Mouse (Mus musculus) hindbrain, embryonic 13.5 days (tissue): ENCODE data around the gene Agap3. TPM values are rescaled to one million over a fixed set of nuclear protein-coding genes. Genes with fewer than 3 reads are reported as not detected.

Source experiments
- polyA plus RNA-seq: library from polyadenylated mRNA; unstranded; fragments of >200 nt; fragmentation: Nextera tagmentation; extraction: Ambion mirVana; gene quantifications from 2 replicates; pipeline ENCODE4 v1.2.1, GENCODE M21; 2015

The Agap3 gene
- polyA plus RNA-seq, 1 experiment from 2014 or later = 50.3 TPM

Other genes with a start within 250 kb of the Agap3 start
- gene Kcnh2, start 100.6 kb upstream of the Agap3 start, polyA plus RNA-seq = 12.8 and 14.2 TPM in 2 replicates
- gene Nos3, start 87.4 kb upstream of the Agap3 start, polyA plus RNA-seq = 9.8 and 10.2 TPM in 2 replicates
- 0.57 and 0.93 TPM in 2 replicates for gene Atg9b, start 60.0 kb upstream of the Agap3 start, polyA plus RNA-seq
- 45.7 and 48.7 TPM in 2 replicates for gene Abcb8, start 58.5 kb upstream of the Agap3 start, polyA plus RNA-seq
- 0.94 and 1.3 TPM in 2 replicates for gene Asic3, start 38.8 kb upstream of the Agap3 start, polyA plus RNA-seq
- gene Cdk5, start 28.6 kb upstream of the Agap3 start, polyA plus RNA-seq = 104 and 106 TPM in 2 replicates
- gene Slc4a2, start 28.3 kb upstream of the Agap3 start, polyA plus RNA-seq = 22.5 and 28.5 TPM in 2 replicates
- 88.1 and 96.1 TPM in 2 replicates for gene Fastk, start 6.9 kb upstream of the Agap3 start, polyA plus RNA-seq
- 51.9 and 57.4 TPM in 2 replicates for gene Tmub1, start 4.3 kb upstream of the Agap3 start, polyA plus RNA-seq
- gene Gbx1, start 75.0 kb downstream of the Agap3 start, polyA plus RNA-seq = 4.6 and 5.1 TPM in 2 replicates
- 0.16 and 0.49 TPM in 2 replicates for gene Asb10, start 88.8 kb downstream of the Agap3 start, polyA plus RNA-seq
- gene 4931409K22Rik, start 104.6 kb downstream of the Agap3 start, polyA plus RNA-seq = 0.12 and 0.19 TPM in 2 replicates
- gene Abcf2, start 125.3 kb downstream of the Agap3 start, polyA plus RNA-seq = 91.6 and 92.3 TPM in 2 replicates
- 17.4 and 19.9 TPM in 2 replicates for gene Chpf2, start 134.6 kb downstream of the Agap3 start, polyA plus RNA-seq
- 86.2 and 87.6 TPM in 2 replicates for gene Smarcd3, start 172.2 kb downstream of the Agap3 start, polyA plus RNA-seq
- gene Nub1, start 233.4 kb downstream of the Agap3 start, polyA plus RNA-seq = 45.5 and 45.6 TPM in 2 replicates